Mouse (Mus musculus): Measurements from ENCODE around the gene Aldh16a1. TPM values are rescaled to one million over a fixed set of nuclear protein-coding genes. Genes with fewer than 3 reads are reported as not detected.
"Not testable (repeated sequence)": the region's sequence is repeated elsewhere in the genome, so short reads cannot be mapped to it uniquely, and the experiment has no call there.

Gene Aldh16a1
- total RNA-seq, 2 experiments from 2014 or later = 62.7 to 76.7 TPM

DNA sequence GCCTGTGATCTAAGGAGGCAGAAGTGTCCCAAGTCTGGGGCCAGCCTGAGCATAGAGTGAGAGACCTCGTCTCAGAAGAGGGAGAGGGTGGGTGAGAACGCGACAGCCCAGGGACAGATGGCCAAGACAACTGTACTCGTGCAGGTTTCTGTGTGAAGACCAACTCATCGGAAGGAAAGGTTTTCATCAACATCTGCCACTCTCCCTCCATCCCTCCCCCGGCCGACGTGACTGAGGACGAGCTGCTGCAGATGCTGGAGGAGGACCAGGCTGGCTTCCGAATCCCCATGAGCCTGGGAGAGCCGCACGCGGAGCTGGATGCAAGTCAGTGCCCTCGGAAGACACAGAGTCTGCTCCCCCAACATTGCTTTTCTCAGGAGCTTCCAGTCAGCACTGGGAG is 3.1 kb upstream of the Aldh16a1 start:
- no peak for DNase-seq

GRCm38 (mm10) chr7:45156206-45156605 is 1.8 kb upstream of the Aldh16a1 start:
- no peak for DNase-seq

- no peak for DNase-seq
Observed at GRCm38 (mm10) chr7:45155590-45155989, 1.2 kb upstream of the Aldh16a1 start.

GRCm38 (mm10) chr7:45154993-45155514 is 670 bp upstream of the Aldh16a1 start:
- peak; percentile 46 to 53 for DNase-seq

DNA sequence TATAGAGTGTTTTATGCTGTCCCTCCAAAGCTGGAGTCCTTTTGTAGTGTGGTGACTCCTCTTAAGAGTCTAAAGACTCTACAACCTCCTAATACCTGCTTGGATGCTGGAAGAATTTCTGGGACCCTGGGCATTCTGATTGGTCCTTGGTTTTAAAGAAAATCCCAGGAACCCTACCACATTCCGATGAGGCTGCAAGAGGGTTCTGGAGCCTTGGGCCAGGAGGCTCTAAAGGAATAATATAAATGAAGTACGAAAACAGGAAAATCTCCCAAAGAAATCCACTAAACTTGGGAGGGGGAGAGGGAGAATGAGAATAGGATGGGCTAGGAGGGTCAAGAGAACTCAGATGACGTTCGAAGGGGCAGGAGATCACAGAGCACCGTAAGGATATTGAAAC is 798 bp downstream of the Aldh16a1 start:
- DNase-seq = no peak

DNA sequence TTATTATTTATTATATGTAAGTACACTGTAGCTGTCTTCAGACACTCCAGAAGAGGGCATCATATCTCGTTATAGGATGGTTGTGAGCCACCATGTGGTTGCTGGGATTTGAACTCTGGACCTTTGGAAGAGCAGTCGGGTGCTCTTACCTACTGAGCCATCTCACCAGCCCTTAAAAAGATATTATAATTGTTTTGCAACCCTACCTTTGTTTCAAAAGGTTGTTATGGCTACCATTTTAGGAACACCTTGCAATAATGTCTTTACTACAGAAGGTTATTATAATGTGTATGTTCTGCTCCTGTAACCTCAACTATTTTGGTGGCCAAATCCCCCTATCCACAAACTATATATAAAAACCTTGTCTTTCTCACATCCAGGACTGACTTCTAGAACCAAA is 1.3 kb downstream of the Aldh16a1 start:
- DNase-seq = not testable (repeated sequence)

GRCm38 (mm10) chr7:45151303-45151702 is 3.1 kb downstream of the Aldh16a1 start:
- no peak for DNase-seq

GRCm38 (mm10) chr7:45150321-45150720 is 4.1 kb downstream of the Aldh16a1 start:
- DNase-seq = no peak

DNA sequence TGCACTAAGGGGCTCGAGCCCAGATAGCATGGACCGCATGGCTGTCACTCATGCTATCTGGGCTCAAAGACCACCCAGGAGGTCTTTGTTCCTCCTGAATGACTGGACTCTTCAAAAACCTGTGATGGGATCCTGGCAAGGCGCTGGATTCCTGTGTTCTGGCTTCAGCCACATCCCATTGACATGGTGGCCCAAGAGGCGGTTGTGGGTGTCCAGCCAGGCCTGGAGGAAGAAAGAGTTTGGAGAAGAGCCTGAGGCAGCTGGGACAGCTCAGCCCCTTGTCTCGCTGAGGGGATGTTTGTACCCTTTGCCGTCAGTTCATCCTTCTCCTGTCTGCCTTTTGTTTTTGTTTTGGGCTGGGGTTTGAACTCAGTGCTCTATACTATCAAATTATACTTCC is 4.8 kb downstream of the Aldh16a1 start:
- DNase-seq = no peak

DNA sequence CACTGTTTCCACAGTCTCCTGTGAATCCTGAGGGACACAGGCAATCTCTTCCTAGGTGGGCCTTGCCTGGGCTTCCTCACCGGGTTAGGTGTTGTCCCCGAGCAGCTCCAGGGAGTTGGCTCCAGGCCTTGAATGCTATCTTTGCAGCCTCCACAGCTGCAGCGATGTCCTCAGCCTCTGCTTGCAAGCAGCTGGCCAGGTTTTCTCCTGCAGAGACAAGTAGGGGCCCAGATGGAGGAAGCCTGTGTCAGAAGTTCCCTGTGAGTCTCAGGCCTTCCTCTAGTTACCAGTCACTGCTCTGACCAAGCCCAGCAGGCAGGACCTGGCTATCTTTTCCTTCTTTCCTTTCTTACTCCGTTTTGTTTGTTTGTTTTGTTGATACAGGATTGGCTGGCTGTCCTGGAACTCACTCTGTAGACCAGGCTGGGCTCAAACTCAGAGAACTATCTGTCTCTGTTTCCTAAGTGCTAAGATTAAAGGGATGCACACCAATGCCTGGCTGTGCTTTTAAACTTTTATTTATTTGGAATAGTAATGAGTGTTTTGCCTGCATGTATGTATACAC is 5.8 kb downstream of the Aldh16a1 start:
- no peak for DNase-seq

- DNase-seq = no peak
Observed at GRCm38 (mm10) chr7:45147899-45148298, 6.5 kb downstream of the Aldh16a1 start.

DNA sequence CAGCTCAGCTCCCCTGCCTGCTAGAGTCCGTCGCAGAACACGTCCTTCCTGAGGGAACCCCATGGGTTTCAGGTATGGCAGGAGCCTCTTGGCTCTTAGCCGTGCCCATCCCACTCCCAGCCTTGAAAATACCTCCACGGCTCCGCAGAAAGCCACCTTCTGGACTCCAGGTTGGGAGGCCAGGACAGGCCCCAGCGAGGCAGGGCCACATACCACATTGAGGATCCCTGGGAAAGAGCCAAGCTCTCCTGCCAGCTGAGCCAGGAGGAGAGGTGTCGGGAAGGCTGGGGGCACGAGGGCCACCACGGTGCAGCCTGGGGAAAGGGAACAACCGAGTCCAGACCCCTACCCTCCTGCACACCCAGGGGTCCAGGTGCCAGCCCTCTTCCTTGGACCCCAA is 7.1 kb downstream of the Aldh16a1 start:
- DNase-seq = no peak

DNA sequence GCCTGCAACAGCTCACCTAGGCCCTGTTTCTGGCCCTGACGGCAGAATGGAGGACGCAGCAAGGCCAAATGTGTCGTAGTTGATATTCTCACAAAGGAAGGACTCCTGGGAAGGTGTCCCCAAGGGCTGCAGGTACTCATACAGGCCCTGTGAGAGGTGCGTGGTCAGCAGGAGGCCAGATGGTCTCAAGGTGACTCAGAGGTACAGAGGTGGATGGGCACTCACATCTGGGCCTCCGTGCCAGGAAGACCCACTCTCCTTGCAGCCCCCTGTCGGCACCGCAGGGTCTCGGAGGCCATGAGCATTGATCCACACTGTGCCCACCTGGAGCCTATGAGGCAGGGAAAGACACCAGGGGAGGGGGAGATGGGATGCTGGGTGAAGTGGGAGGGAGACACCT is 8.9 kb downstream of the Aldh16a1 start:
- no peak for DNase-seq

DNA sequence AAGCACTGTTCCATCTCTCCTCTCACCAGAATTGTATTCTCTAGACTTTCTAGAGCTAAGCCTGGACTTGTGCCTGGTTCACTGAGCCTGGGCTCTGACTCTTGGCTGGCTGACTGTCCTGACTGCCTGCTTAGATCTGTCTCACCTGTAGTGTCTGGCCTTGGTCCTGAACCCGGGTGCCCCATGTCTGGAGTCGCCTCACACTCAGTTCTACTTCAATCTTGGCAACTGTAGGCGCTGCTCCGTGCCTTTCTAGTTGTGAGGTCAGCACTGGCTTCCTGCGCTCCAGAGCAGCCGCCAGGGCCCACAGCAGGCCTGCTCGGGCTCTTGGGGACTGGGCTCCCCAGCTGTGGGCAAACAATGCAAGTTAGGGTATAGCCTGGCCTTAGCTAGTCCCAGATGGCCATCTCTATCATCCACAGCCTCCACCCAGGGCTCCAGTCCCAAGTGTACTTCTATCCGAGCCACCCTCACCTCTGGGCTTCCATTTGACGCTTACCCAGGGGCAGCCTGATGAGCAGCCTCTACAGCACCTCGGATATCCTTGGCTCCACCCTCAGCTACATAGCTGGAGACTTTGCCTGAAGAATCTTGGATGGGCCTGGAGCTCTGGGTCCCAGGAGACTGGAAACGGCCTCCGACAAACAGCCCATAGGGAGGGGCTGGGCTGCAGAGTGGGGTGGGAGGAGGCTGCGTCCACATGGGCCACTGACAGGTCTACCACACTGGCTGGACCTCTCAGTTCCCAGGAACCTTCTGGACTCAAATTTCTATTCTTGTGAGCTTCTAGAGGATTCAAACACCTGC is 9.8 kb downstream of the Aldh16a1 start:
- no peak for DNase-seq

DNA sequence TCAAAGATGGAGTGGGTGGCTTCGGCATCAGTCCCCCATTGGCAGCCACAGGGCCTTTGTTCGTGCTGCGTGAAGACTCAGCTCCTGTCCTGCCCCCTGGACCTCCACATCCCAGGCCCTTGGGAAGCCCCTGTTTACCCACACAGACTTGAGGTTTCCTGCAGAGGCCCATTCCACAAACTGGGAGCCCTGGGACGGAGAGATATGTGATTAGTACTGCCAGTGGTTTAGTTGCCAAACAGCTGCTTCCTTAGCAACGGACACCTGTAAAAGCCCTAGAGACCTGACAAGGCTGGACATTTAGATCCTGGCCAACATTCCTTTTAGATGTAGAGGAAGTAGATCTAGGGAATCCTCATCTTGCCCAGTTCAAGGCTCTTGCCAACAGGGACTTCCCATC is 12.5 kb downstream of the Aldh16a1 start:
- DNase-seq = no peak

DNA sequence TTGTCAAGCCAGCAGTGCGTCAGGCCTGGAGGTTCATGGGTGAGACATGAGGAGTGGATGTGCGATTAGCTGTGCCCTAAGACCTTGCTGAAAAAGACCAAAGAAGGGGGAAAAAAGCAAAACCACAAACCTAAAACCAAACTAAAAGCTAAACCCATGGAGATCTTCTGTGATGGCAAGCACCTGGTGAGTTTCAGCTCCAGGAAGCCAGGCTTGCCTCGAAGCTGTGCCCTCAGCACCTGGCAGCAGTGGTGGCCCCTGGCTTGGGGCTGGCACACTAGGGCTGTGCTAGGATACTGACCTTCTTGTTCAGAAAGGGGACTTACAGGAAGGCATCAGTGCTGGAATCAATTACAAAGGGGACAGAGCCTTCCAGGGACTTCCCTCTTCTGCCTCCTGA is 13.1 kb downstream of the Aldh16a1 start:
- DNase-seq = no peak

DNA sequence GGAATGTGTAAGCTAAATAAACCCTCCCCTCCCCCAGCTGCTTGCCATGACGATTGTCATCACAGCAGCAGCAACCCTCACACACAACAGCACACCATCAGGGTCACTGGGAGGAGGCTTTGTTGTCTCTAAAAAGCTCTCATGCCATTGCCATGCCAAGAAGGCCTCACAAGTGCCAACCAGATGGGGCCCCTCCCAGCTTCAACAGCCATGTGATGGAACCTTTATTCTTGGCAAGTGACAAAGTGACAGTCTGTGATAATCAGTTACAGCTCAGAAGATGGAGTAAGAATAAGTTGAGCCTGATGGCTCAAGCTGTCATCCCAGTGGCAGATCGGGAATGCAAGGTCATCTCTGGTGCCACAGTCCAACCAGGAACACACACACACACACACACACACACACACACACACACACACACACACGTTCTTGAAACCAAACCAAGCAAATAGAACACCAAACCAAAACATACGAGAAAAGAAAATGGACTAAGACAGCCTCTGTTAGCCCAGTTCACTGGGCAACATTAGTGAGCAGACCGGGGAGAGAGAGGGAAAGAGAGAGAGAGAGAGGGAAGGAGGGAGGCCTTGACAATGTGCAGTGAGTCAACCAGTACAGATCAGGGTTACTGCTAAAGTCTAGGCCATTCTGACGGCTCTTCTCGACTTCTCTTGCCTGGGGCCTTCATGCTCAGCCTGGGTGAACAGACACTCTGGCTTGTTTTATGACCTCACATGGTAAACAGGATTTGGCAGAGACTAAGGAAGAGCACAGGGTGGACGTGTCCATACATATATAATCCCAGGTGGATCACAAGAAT is 14.3 kb downstream of the Aldh16a1 start:
- peak; percentile 59 to 62 for DNase-seq

- no peak for DNase-seq
Observed at GRCm38 (mm10) chr7:45138403-45138802, 16.0 kb downstream of the Aldh16a1 start.

- no peak for DNase-seq
Observed at GRCm38 (mm10) chr7:45137171-45138006, 17.0 kb downstream of the Aldh16a1 start.

GRCm38 (mm10) chr7:45135993-45136567 is 18.3 kb downstream of the Aldh16a1 start, which contains the start of the genes Gm45713 and Flt3l:
Gene Gm45713, minus strand, starts transcription at chr7:45136231.
Gene Flt3l, minus strand, starts transcription at chr7:45136432.
- peak; percentile 94 to 95 for DNase-seq

DNA sequence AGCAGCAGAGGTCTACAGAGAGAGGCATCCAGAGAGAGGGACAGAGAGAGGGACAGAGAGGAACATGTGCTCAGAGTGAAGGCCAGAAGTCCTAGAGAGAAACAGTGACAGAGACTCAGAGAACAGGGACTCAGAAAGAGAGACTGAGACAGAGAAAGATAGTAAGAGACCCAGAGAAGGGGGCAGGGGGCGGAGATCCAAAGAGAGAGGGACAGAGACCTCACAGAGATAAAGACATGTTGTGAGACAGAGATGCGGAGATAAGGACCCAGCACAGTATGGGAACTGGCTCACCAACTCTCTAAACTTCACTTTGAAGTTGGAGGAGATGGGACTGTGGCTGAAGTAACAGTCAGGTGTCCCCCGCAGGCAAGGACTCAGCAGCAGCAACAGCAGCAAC is 19.0 kb downstream of the Aldh16a1 start:
- no peak for DNase-seq
